Mouse (Mus musculus): ENCODE results near the gene Hist1h2ao.
A peak's percentile ranks its signal among the peaks of the same experiment; 100 is the strongest.
"Not testable (repeated sequence)": the region's sequence is repeated elsewhere in the genome, so short reads cannot be mapped to it uniquely, and the experiment has no call there.

Hist1h2ao gene

DNA sequence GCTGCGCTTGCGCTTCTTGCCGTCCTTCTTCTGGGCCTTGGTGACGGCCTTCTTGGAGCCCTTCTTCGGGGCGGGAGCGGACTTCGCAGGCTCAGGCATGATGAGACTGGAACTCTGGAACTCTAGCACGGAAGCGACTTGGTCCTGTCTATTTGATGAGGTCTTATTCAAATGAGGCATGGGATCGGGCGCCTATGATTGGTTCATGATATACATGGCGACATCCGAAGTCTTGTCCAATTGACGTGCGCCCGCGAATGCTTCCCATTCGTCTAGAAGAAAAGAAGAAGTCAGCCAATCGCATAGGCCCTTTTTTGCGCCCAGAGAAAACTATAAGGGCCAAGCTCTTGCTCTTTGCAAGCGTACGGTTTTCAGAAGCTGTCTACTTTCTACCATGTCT is at the start of gene Hist1h2ao, which contains the start of gene Hist1h2bq:
TSS of gene Hist1h2ao (plus strand) at position 393 of the 400 bp plus-strand sequence.
TSS of gene Hist1h2bq (minus strand) at position 125 of the 400 bp plus-strand sequence.
- not testable (repeated sequence) for DNase-seq (ENCODE audit: low spot score)

DNA sequence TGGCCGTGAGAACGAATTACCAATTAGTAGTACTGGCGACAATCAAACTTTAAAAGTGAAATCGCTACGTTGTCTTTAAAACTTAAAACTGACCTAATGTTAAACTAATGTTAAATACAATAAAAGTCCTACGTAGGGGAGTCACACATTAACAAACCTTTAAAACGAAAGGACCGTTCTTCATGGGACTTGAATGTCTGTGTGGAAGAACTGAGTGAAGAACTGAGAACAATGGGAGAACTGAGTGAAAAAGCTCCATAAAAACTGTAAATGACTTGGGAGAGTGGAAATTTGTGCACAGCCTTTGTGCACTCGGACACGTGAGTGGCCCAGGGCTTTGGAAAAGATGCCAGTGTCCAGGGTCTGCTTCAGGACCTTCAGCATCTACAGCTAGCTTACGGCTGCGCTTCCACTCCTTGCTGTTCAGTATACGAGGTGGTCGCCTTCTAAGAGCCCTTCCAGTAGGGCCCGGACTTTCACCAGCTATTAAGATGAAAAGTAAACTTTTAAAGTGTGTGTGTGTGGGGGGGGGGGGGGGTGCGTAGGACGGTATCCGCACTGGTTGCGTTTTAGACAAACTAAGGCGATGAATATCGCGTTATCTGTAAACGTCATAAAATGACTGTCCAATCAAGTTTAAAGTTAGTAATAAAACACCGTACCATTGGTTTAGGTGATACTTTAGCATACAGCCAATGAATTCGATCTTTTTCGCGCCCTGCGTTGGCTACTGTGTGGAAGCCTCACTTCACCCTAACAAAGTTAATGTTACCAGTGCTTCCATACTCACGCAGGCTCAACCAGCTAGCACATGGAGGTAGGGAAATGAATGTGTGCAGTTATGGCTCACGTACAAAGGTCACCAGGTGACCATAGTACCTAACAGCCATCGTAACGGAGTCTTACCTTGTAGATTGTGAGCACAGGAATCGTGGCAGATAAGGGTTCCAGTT is 31.2 kb upstream of the Hist1h2ao start:
- peak; percentile 69 for DNase-seq (ENCODE audit: low spot score)

DNA sequence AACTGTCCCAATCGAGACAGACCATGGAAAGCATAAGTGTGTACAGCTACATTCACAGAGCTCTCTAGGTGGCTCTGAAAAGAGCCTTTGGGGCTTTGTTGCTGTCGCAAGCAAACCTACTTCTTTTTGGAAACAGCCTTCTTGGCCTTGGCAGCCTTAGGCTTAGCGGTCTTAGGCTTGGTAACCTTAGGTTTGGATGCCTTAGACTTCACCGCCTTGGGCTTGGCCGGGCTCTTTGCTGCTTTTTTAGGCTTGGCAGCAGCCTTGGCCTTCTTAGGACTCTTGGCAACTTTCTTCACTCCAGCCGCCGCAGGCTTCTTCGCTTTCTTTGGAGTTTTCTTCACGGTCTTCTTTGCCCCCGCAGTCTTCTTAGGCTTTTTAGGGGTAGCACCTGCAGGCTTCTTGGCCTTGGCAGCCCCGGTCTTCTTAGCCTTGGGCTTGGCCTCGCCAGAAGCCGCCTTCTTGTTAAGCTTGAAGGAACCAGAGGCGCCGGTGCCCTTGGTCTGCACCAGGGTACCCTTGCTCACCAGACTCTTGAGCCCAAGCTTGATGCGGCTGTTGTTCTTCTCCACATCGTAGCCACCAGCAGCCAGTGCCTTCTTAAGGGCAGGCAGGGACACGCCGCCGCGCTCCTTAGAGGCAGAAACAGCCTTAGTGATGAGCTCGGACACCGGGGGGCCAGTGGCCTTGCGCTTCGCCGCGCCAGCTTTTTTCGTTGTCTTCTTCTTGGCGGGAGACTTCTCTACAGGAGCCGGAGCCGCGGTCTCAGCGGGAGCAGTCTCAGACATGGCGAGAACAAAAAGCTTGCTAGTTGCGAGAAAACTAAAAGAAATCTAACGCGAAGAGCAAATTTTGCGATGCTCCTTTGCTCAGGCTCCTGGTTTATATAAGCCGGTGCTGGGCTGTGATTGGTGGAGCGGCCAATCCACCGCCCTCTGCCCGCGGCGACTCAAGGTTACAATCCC is 30.2 kb upstream of the Hist1h2ao start, which contains the start of gene Hist1h1b:
TSS of gene Hist1h1b (minus strand) at position 859 of the 965 bp plus-strand sequence.
- DNase-seq (ENCODE audit: low spot score), result peak; percentile 41

DNA sequence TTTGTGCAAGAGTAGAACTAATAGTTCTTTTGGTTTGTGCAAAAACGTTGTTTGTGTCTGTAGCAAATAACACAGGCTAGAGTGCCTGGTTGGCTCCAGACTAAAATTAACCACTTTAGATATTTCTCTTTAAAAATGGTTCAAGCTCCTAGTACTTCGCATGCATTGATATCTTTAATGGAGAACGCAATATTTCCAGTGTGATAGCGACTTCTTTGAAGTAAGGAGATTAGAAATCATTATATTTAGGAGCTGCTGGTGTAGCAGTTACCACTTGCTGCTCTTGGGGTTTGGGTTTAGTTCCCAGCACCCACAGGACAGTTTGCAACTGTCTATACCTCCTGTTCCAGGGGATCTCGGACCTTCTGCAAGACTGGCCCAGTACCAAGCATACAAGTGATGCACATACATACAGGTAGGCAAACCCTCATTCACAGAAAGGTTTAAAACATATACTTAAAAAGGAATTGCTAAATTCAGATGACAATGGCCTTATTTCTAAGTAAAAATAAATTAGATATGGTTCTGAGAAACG is 29.2 kb upstream of the Hist1h2ao start:
- no peak for DNase-seq (ENCODE audit: low spot score)

DNA sequence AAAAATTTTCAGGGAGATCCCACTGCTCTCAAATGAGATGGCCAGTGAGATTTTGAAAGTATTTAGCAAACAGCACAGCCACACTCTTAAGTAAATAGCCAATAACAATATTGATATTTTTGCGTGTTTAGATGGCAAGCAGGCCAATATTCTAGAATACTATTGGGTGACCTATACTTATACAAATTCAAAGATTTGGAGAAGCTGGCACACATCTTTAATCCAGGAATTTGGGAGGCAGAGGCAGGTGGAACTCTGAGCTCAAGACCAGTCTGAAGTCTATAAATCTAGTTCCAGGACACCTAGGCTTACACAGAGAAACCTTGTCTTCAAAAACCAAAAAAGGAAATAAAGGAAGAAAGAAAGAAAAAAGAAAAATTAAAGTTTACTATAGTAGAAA is 28.6 kb upstream of the Hist1h2ao start:
- DNase-seq (ENCODE audit: low spot score), result no peak

DNA sequence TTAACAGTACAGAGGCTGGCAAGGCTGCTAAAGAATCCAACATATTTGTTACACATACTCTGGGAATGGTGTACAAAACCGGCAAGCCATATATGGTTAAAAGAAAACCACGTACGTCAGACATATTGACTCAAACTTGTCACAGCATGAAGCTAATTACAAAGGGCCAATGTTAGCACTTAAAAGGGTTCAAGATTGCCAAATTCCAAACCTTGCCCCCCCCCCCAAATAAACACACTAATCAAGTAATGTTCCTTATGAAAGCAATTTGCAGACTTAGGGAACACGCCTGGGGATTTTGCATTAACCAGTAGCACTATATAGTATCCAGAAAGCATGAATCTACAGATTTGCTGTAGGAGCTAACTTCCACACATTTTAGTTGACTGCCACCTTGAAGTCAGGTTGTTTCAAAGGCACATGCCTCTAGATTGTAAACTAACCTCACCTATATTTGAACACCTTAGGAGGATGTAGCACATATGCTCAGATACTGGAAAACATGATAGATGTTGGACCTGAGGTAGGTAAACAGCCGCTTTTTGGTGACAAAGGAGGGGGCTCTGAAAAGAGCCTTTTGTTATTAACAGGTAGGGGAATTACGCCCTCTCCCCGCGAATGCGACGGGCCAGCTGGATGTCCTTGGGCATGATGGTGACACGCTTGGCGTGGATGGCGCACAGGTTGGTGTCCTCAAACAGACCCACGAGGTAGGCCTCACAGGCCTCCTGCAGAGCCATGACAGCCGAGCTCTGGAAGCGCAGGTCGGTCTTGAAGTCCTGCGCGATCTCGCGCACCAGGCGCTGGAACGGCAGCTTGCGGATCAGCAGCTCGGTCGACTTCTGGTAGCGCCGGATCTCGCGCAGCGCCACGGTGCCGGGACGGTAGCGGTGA is 27.7 kb upstream of the Hist1h2ao start:
- peak; percentile 27 for DNase-seq (ENCODE audit: low spot score)

DNA sequence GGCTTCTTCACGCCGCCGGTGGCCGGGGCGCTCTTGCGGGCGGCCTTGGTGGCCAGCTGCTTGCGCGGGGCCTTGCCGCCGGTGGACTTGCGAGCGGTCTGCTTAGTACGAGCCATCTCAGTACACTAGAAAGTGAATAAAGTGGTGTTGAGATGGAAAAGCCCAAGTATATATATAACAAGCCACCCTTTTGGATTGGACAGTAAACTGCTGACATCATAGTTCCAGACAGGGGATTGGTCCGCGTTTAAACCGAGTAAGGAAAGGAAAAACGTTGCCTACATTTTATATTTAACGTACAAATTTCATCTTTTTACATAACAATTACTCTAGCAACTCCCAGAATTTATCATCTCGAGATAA is 27.0 kb upstream of the Hist1h2ao start, which contains the start of gene Hist1h3i:
TSS of gene Hist1h3i (minus strand) at position 116 of the 363 bp plus-strand sequence.
- peak; percentile 69 for DNase-seq (ENCODE audit: low spot score)

DNA sequence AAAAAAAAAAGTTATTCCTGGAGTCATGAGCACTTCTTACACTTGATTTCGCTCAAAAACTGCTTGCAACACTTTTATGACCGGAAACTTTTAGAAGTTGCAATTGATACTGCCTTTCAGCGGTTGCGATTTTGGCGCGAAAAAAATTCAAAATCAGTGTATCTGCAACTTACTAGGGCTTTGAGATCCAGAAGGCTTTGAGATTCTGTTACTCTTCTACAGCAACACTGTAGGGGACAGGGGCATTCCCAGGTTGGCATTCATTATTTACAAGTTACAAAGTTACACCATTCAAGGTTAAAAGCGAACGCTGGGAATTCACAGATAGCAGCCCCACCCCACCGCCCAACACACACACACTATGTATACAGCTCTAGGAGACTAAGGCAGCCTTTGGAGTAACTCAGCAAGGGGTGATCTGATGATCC is 26.5 kb upstream of the Hist1h2ao start:
- peak; percentile 23 for DNase-seq (ENCODE audit: low spot score)

DNA sequence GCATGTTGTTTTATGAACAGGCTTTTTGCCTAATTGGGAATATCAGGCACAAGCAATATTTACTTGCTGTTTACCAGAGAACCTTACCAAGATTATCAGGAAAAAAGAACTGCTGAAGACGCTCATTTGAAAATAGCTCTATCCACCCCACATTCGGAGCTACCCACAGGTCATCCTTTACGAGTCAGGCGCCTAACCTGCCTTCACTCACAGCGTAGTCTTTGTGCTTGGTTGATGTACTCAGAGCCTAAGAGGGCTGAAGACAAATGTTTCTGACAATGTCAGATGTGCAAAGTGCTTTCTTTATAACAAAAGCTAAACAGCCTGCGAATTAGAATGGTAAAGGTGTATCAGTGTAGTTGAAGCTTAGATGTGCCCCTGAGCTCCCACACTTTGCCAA is 26.0 kb upstream of the Hist1h2ao start:
- no peak for DNase-seq (ENCODE audit: low spot score)

DNA sequence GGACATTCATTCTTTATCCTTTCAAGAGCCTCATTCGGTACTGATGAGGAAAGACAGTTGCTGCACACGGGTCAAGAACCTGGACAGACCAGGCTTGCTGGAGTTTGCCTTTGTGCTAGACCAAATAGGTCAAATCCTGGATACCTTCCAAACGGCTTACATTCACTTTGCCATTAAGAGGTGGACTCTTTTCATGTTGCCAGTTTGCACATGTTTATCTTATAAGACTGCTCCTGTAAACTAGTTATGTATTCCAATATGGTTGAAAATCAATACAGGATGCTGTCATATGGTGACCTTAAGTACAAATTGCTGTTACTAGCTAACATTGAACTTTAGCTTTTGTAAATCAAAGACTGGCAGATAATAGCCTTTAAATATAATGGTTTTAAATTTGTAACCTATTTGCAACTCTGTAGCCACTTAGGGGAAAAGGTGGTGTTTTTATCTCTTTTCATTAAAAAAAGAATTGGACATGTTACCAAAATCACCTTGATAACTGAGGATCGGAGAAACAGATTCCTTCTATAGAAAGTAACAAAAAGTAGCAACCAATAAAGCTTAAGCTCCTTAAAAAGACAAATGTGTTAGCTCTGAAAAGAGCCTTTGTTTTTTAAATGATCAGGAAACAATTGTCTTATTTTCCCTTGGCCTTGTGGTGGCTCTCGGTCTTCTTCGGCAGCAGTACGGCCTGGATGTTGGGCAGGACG is 23.9 kb upstream of the Hist1h2ao start:
- no peak for DNase-seq (ENCODE audit: low spot score)

DNA sequence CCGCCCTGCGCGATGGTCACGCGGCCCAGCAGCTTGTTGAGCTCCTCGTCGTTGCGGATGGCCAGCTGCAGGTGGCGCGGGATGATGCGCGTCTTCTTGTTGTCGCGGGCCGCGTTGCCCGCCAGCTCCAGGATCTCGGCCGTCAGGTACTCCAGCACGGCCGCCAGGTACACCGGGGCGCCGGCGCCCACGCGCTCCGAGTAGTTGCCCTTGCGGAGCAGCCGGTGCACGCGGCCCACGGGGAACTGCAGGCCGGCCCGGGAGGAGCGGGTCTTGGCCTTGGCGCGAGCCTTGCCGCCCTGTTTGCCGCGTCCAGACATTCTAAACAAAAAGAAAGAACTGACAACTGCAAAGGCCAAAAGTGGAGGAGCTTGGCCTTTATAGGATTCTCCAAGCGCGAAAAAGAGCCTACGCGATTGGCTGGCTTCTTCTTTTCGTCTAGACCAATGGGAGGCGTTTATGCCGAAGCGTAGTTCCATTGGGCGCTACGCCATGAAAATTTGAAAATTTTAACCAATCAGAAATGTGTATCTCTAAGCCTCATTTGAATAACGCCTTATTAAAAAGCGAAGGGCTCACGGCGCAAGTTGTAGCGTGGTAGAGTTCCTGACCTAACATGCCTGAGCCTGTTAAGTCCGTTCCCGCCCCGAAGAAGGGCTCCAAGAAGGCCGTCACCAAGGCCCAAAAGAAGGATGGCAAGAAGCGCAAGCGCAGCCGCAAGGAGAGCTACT is 23.2 kb upstream of the Hist1h2ao start, which contains the start of the genes Hist1h2an and Hist1h2bp:
TSS of gene Hist1h2an (minus strand) at position 320 of the 731 bp plus-strand sequence.
TSS of gene Hist1h2bp (plus strand) at position 563 of the 731 bp plus-strand sequence.
- peak; percentile 94 for DNase-seq (ENCODE audit: low spot score)

DNA sequence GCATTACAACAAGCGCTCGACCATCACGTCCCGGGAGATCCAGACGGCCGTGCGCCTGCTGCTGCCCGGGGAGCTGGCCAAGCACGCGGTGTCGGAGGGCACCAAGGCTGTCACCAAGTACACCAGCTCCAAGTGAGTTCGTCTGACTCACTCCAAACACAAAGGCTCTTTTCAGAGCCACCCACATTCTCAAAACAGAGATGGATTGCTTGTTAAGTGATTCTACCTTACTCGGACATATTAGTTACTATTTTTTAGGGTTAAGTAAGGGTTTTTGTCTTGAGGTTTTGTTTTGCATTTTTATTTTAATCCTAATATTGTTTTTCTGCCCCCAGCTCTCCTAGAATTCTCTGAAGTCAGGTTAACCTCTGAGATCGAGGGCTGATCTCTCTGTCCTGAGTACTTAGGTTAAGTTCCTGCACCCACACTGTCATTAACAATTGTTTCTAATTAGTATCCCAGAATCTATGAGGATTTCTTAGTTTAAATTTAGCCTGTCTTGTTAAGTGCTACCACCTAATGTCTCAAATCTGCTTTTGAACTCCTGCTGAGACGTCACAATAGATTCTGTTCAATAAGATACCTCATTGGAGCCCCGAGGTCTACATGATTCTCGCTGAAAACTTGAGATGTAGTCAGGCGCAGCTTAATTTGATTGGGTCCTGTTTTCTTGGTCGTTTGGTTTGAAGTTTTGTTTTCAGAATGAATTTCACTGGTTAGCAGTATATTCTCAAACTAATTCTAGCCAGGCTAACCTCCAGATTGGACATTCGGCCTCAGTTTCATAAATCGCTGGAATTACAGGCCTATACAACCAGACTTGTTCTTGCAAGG is 22.3 kb upstream of the Hist1h2ao start:
- no peak for DNase-seq (ENCODE audit: low spot score)

DNA sequence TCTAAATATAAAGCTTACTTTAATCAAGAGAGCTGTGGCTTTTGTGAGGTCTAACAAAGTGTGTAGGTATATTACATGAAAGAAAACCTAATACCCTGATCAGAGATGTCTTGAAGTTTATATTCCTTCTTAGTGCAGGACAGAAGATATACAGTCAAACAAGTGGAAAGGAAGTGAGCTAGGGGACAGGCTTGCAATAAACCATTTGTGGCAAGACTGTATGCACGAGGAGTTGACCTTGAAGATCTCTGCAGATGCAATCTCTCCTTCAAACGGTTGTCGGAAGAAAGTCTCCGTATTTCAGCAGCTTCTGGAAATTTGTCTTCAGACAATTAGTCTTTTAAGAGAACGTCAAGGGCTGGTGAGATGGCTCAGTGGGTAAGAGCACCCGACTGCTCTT is 20.3 kb upstream of the Hist1h2ao start:
- no peak for DNase-seq (ENCODE audit: low spot score)

DNA sequence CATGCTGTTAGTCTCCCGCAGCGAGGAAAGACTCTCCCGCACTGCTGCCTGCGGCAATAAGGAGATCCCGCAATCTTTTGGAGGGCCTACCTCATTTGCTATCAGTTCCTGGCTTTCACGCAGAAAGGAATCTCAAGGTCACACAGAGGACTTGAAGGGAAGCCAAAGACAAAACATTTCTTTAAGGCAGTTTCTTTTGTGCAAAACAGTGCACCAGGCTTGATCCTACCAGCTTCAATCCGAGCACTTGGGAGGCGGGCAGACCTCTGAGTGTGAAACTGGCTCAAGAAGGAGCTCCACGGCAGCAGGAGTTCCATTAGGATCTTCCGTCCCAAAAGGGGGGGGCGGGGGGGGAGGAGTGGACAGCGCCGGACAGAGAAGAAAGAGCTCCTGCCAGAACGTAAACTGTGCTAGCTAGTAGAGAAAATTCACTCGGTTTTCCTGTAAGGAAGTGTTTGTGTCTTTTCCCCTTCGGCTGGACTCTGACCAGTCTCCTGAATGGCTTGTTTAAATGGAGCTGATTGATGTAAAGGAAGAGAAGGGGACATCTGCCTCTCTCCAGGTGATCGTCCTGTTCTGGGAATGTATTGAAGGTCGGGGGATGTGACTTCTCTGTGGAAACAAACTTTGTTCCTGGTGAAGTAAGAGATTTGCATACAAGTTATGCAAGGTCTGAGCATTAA is 19.5 kb upstream of the Hist1h2ao start:
- no peak for DNase-seq (ENCODE audit: low spot score)

DNA sequence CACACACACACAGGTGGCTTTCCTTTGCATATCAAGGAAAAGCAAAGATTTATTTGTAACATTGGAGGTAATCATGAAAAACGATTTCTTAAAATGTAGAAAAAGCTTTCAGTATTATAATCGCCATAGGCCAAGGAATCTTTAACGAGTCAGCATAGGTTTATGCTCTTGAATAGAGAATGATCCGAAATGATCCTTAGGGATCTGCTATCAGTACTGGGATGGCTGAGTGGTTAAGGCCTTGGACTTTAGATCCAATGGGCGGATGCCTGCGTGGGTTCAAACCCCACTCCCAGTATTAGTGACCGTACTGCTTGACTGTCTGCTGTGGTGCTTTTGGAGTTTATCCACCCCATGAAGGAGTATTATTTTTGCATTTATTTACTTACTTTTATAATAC is 14.7 kb upstream of the Hist1h2ao start:
- no peak for DNase-seq (ENCODE audit: low spot score)

DNA sequence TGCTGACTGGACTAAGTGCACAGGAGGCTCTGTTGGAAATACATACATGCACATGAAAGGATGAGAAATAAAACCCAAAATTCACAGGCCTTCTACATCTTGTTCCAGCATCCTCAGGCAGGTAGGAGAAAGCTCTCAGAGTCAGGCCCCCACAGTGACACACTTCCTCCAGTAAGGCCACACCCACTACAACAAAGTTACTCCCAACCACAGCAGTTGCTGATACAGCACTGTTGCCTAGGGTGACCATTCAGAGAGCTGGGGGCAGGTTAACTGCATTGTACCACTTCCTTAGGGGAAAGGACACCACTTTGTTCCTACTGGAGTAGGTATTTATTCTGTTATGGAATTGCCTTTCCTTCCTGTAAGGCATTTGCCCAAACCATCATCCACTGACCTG is 13.1 kb upstream of the Hist1h2ao start:
- DNase-seq (ENCODE audit: low spot score), result not testable (repeated sequence)

DNA sequence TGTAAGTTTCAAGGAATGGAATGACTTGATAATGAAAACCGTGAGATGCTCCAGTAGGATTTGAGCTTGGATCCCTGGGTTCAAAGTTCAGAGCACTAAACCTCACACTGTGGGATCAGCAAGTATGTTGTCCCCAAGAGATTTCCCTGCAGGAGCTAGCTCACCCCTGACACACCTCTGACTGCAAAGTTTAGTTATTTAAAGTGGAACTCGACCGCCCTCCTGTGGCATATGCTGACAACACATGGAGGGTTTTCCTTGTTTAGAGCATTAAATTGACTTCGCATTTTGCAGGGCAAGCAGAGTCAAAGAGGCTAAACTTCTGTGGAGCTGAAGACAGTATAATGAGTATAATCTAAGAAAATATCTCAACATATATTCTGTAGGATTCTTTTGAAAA is 7.2 kb upstream of the Hist1h2ao start:
- DNase-seq (ENCODE audit: low spot score), result not testable (repeated sequence)

DNA sequence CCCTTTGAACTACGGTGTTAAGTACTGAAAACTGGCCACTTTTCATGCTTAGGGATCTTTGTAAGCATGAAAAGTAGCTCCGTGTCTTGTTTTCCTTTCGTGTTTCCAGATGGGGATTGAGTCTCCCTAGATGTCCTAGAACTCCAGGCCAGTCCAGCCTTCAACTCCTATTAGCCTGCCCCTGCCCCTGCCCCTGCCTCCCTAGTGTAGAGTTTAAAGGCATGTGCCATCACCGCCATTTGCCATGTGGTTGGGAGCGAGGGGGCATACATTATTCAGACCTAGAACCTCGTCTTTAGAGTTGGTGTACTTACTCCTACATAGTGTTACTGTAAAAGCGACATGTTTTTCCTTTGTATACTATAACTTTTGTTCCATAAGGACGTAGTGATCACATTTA is 809 bp downstream of the Hist1h2ao start:
- not testable (repeated sequence) for DNase-seq (ENCODE audit: low spot score)

All from layer of hippocampus, adult 11-12 months (tissue).